Mouse (Mus musculus): ENCODE results near the gene Adcyap1r1. TPM values are rescaled to one million over a fixed set of nuclear protein-coding genes. Genes with fewer than 3 reads are reported as not detected.

Adcyap1r1 gene
- polyA plus RNA-seq, 1 experiment from 2014 or later, result 1.3 TPM

Small RNAs within 50 kb of the gene (microRNA-seq; reads per million reads assigned to microRNA genes)
- not detected for gene Gm44352

Other genes starting within 250 kb of the Adcyap1r1 start
- gene Mindy4, start 248.6 kb upstream of the Adcyap1r1 start, polyA plus RNA-seq (2016; fragmentation: Nextera tagmentation; extraction: Ambion mirVana), result 7.7 and 9.7 TPM in 2 replicates
- gene Aqp1, start 115.5 kb upstream of the Adcyap1r1 start, polyA plus RNA-seq (2016; fragmentation: Nextera tagmentation; extraction: Ambion mirVana), result 5.1 and 8.3 TPM in 2 replicates
- gene Ghrhr, start 75.7 kb upstream of the Adcyap1r1 start, polyA plus RNA-seq (2016; fragmentation: Nextera tagmentation; extraction: Ambion mirVana), result not detected in 2 replicates
- not detected in 2 replicates for gene Neurod6, start 229.3 kb downstream of the Adcyap1r1 start, polyA plus RNA-seq (2016; fragmentation: Nextera tagmentation; extraction: Ambion mirVana)